Mouse (Mus musculus): ENCODE measurements around the gene Ahdc1. TPM values are rescaled to one million over a fixed set of nuclear protein-coding genes. Genes with fewer than 3 reads are reported as not detected.
"Not testable (repeated sequence)": the region's sequence is repeated elsewhere in the genome, so short reads cannot be mapped to it uniquely, and the experiment has no call there.

Gene Ahdc1
- polyA plus RNA-seq, 2 experiments: 0.53 to 1.3 TPM

DNA sequence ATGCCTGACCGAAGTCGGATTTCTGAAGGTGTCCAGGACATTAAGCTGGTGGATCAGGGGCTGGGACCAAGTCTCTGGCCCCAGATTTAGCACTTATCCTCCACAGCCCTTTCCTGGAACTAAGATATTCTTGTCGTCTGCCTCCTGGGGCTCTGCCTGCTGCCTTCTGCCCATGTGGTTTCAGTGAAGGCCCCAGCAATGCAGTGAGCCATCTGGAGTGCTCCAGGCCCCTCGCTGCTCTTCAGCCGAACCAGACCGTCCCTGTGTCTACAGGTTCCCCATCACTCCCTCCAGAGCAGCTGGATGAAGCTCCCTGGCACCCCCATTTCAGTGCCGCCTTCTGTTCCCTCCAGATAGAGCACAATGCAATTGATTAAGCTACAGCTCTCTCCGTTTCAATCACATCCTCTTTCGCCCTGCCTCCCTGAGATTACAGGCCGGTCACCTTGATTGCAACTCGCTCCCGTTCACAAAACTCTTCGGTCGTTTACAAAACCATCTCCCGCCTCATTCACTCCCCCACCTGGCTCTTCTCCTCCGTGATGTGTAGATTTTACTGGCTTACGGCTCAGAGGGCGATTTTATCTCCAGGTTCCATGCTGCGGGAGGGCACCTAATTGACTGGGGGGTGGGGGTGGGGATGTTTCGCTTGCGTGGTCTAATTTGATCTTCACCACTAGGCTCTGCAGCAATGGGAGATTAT is 7.6 kb upstream of the Ahdc1 start:
- 39% methylated on average over 21 of the region's 21 CpGs for WGBS (ENCODE audit: insufficient replicate concordance)
- ATAC-seq (ENCODE audit: insufficient read depth): no peak
- DNase-seq (ENCODE audit: low read depth in 3 of 3, low spot score in 3 of 3): no peak

DNA sequence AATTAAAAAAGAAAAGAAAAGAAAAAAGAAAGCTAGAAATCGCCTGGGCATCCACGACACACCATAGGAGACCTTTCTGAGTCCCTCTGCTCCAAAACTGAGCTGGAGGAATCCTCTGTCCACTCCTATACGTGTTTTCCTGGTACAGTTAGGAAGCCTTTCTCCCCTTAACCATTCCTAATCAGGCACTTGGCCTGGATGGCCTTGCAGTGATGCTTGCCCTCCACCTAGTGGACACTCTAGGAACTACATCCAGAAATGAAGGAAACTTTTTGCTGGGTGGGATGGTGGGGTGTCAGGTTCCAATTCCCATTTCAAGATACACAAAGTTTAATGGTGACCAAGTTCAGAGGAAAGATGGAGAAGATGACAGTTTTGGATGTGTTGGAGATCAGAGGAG is 5.8 kb upstream of the Ahdc1 start:
- Histone ChIP-seq H3K4me1 (replicated peaks; ENCODE audit: control insufficient read depth in 2 of 2, insufficient read depth in 2 of 2, low read length in 1 of 2) (peaks cover 4 to 21% of the 10 kb centered on the region in 2 experiments), H3K9ac (replicated peaks) (no peak overlapping the region), H3K27ac (no peak overlapping the region), H3K9me3 (ENCODE audit: control insufficient read depth, low read length) (no peaks in the 10 kb centered on the region), H3K4me3 (ENCODE audit: insufficient read depth in 1 of 2, low read depth in 2 of 2, low read length in 2 of 2) (no peak overlapping the region), H3K4me2 (ENCODE audit: low read depth) (no peak overlapping the region), H3K36me3 (replicated peaks; ENCODE audit: control insufficient read depth, insufficient read depth, low read depth) (no peaks in the 10 kb centered on the region), H3K27me3 (ENCODE audit: control insufficient read depth, insufficient read depth, low read length) (peaks cover 11% of the 10 kb centered on the region)
- DNase-seq (ENCODE audit: low read depth in 3 of 3, low spot score in 3 of 3) (peak; percentile 50 to 56 (median 51)), ATAC-seq (ENCODE audit: insufficient read depth) (no peak)
- TF ChIP-seq EP300 (IDR thresholded peaks at IDR 0.05; ENCODE audit: low read depth) (no peak), CTCF (IDR thresholded peaks at IDR 0.05; ENCODE audit: low read depth) (peak; percentile 98)
- WGBS (ENCODE audit: insufficient replicate concordance): 5% methylated on average over 3 of the region's 3 CpGs

More for the DNA sequence above, 7.6 kb upstream of the Ahdc1 start:
- no peak overlapping the region for H3K27ac ChIP-seq
- no peaks in the 10 kb centered on the region for H3K9me3 ChIP-seq (ENCODE audit: control insufficient read depth, low read length)
- peaks cover 4 to 15% of the 10 kb centered on the region in 2 experiments for H3K4me1 ChIP-seq (replicated peaks; ENCODE audit: control insufficient read depth in 2 of 2, insufficient read depth in 2 of 2, low read length in 1 of 2)
- no peak overlapping the region for H3K9ac ChIP-seq (replicated peaks)
- no peak for TF ChIP-seq CTCF (IDR thresholded peaks at IDR 0.05; ENCODE audit: low read depth)
- no peak for TF ChIP-seq EP300 (IDR thresholded peaks at IDR 0.05; ENCODE audit: low read depth)
- no peak overlapping the region for H3K4me3 ChIP-seq (ENCODE audit: insufficient read depth in 1 of 2, low read depth in 2 of 2, low read length in 2 of 2)
- no peak overlapping the region for H3K4me2 ChIP-seq (ENCODE audit: low read depth)
- no peaks in the 10 kb centered on the region for H3K36me3 ChIP-seq (replicated peaks; ENCODE audit: control insufficient read depth, insufficient read depth, low read depth)
- no peaks in the 10 kb centered on the region for H3K27me3 ChIP-seq (ENCODE audit: control insufficient read depth, insufficient read depth, low read length)

DNA sequence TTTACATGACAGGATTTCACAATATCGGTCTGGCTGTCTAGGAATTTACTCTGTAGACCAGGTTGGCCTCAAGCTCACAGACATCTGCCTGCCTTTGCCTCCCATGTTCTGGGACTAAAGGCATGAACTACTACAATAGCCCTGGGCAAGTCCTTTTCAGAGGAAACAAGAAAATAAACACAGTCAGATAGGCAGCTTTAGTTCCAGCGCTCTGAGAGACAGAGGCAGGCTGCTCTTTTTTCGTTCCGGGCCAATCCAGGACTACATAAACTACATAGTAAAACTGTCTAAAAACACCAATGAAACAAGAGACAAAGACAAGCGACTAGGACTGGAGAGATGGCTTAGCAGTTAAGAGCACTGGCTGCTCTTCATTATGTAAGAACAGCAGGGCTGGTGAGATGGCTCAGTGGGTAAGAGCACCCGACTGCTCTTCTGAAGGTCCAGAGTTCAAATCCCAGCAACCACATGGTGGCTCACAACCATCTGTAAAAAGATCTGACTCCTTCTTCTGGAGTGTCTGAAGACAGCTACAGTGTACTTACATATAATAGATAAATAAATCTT is 5.1 kb upstream of the Ahdc1 start:
- 39% methylated on average over 6 of the region's 6 CpGs for WGBS (ENCODE audit: insufficient replicate concordance)
- not testable (repeated sequence) for H3K9me3 ChIP-seq (ENCODE audit: control insufficient read depth, low read length); H3K27ac ChIP-seq; H3K4me2 ChIP-seq (ENCODE audit: low read depth); DNase-seq (ENCODE audit: low read depth in 3 of 3, low spot score in 3 of 3); H3K9ac ChIP-seq (replicated peaks); H3K4me3 ChIP-seq (ENCODE audit: insufficient read depth in 1 of 2, low read depth in 2 of 2, low read length in 2 of 2); H3K36me3 ChIP-seq (replicated peaks; ENCODE audit: control insufficient read depth, insufficient read depth, low read depth); ATAC-seq (ENCODE audit: insufficient read depth)
- Histone ChIP-seq H3K27me3 (ENCODE audit: control insufficient read depth, insufficient read depth, low read length) (peaks cover 19% of the 10 kb centered on the region), H3K4me1 (replicated peaks; ENCODE audit: control insufficient read depth in 2 of 2, insufficient read depth in 2 of 2, low read length in 1 of 2) (peaks cover 4 to 23% of the 10 kb centered on the region in 2 experiments)

DNA sequence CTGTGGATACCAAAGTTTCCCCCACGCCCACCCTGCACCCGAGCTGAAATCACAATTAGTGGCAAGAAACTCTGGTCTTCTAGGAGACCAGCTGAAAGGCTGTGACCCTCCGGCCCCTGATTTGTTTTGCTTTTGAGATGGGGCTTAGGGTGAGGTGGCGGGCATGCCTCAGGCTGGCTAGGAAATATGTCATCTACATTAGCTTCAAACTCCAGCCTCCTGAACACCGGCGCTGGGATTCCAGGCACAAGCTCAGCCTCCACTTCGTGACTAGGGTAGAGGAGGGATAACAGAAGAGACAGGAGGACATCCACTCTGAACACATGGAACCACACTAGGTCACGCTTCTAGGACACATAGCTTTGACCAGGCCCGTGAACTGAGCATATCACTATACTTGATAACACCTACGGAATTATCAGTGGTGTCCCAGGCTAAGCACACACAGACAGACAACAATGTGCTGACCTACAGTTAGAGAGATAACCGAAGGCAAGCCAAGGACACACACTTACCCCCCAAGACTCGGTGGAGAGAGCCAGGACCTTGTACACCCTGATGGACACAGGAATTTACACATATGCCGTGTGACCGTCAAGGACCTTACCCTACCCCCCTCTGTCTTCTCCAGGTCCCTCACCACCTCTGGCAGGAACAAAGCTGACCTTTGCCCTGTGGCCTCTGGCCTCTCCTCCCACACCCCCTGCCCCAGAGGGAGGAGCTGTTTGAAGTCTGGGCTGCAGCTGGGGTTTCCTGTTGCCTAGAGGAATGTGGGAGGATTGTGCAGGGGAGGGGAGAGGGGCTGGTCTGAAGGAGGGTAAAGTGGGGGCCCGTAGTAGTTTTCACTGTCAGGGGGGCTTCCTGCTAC is 3.3 kb upstream of the Ahdc1 start:
- no peak overlapping the region for H3K27ac ChIP-seq
- DNase-seq (ENCODE audit: low read depth in 3 of 3, low spot score in 3 of 3) (peak; percentile 29 to 52 (median 44)), ATAC-seq (ENCODE audit: insufficient read depth) (peak; percentile 57)
- WGBS (ENCODE audit: insufficient replicate concordance): 23% methylated on average over 15 of the region's 15 CpGs
- peak overlapping the region; percentile 33 for H3K4me2 ChIP-seq (ENCODE audit: low read depth)
- H3K4me1 ChIP-seq (replicated peaks; ENCODE audit: control insufficient read depth in 2 of 2, insufficient read depth in 2 of 2, low read length in 1 of 2): peaks cover 4 to 23% of the 10 kb centered on the region in 2 experiments
- H3K9ac ChIP-seq (replicated peaks): no peak overlapping the region
- H3K27me3 ChIP-seq (ENCODE audit: control insufficient read depth, insufficient read depth, low read length): peaks cover 34% of the 10 kb centered on the region
- H3K4me3 ChIP-seq (ENCODE audit: insufficient read depth in 1 of 2, low read depth in 2 of 2, low read length in 2 of 2): peak overlapping the region; percentile 7 to 40; a peak in 3 of 4 replicates
- H3K36me3 ChIP-seq (replicated peaks; ENCODE audit: control insufficient read depth, insufficient read depth, low read depth): no peaks in the 10 kb centered on the region
- no peaks in the 10 kb centered on the region for H3K9me3 ChIP-seq (ENCODE audit: control insufficient read depth, low read length)
- peak; percentile 84 for TF ChIP-seq EP300 (IDR thresholded peaks at IDR 0.05; ENCODE audit: low read depth)
- no peak for TF ChIP-seq CTCF (IDR thresholded peaks at IDR 0.05; ENCODE audit: low read depth)

DNA sequence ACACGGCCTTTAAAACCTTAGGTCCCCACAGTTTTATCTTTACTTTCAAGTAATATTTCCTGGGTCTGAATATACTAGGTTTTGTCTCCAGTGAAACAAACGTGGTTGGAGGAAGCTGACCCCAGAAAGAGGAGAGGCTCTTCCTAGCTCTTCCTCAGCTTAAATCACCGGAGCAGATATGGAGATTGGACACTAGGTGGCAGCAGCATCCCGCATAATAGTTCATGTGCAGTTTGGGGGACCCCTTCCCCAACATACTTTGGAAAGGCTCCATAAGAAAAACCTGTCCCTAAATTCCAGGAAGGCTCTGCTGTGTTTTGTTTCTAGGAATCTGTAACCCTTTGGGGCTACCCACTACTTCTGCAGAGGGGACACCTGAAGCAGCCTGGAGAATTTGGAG is 1.9 kb upstream of the Ahdc1 start:
- ATAC-seq (ENCODE audit: insufficient read depth) (no peak), DNase-seq (ENCODE audit: low read depth in 3 of 3, low spot score in 3 of 3) (peak in 2 of 3 experiments; percentile 30 to 31)
- no peak overlapping the region for H3K9ac ChIP-seq (replicated peaks)
- H3K36me3 ChIP-seq (replicated peaks; ENCODE audit: control insufficient read depth, insufficient read depth, low read depth): no peaks in the 10 kb centered on the region
- H3K9me3 ChIP-seq (ENCODE audit: control insufficient read depth, low read length): no peaks in the 10 kb centered on the region
- no peak overlapping the region for H3K4me3 ChIP-seq (ENCODE audit: insufficient read depth in 1 of 2, low read depth in 2 of 2, low read length in 2 of 2)
- 1% methylated on average over 4 of the region's 4 CpGs for WGBS (ENCODE audit: insufficient replicate concordance)
- no peak overlapping the region for H3K4me2 ChIP-seq (ENCODE audit: low read depth)
- no peak overlapping the region for H3K27ac ChIP-seq
- peak; percentile 83 for TF ChIP-seq CTCF (IDR thresholded peaks at IDR 0.05; ENCODE audit: low read depth)
- no peak for TF ChIP-seq EP300 (IDR thresholded peaks at IDR 0.05; ENCODE audit: low read depth)
- peaks cover 4 to 20% of the 10 kb centered on the region in 2 experiments for H3K4me1 ChIP-seq (replicated peaks; ENCODE audit: control insufficient read depth in 2 of 2, insufficient read depth in 2 of 2, low read length in 1 of 2)
- H3K27me3 ChIP-seq (ENCODE audit: control insufficient read depth, insufficient read depth, low read length): peaks cover 42% of the 10 kb centered on the region

All from liver, embryonic 14.5 days (tissue).